Mouse (Mus musculus): ENCODE data around the gene Fgf9. TPM values are rescaled to one million over a fixed set of nuclear protein-coding genes. Genes with fewer than 3 reads are reported as not detected.

The Fgf9 gene
- total RNA-seq, 4 experiments from 2014 or later, result 14.8 to 17.0 (median 16.2) TPM

DNA sequence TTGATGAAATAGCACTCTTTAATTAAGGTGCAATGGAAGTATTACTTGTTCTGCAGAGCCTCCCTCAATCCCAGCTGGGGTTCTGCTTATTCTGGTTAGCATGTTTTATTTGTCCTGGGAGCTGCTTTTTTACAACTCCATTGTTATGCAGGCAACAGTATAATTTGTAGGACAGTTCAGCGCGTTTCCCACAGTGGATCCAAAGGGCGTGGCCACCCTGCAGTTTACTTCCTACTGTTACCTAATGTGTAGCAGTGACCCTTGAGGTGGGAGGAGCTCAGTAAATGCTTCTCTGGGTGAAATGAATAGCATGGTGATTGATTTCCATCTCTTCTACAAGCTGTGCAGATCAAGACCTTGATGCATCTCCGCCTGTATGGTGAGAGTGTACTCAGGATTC is 17.0 kb downstream of the Fgf9 start:
- no peak for DNase-seq (ENCODE audit: low spot score in 2 of 2)

DNA sequence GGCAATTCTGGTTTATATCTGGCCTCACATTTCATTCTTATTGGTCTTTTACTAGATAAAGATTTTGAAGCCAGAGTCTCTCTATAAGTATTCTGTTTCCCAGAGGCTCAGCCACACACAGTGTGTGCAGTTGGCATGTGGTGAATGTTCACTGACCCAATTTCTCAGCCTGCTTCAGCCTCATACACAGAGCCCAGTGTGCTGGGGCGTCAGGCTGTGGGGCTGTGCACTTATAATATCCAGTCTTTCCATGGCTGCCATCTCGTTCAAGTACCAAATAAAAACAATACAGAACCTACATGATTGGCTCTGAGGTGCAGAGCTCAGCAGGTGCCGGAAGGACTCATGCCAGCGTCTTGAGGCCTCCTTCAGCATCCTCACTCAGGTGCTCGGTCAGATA is 19.1 kb downstream of the Fgf9 start:
- no peak for DNase-seq (ENCODE audit: low spot score in 2 of 2)

DNA sequence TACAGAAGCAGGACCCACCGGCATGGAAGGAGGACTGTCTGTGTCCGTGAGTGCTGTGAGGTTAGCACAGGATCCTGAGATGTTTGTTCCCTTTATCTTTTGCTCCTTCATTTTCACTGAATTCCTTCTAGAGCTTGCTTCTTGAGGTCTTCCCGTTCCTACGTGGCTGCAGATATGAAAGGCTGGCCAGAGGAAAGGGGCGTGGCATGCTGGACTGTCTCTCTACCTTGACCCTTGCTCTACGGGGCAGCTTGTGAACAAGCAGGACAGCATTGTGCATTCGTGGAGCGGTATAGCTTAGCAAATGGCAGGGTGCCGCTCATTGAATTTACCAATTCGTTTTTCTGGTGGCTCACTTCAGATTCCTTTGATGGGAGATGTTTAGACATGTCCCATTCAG is 21.0 kb downstream of the Fgf9 start:
- DNase-seq (ENCODE audit: low spot score in 2 of 2), result no peak

- DNase-seq (ENCODE audit: low spot score in 2 of 2), result no peak
These were observed 29.3 kb downstream of the Fgf9 start for GRCm38 (mm10) chr14:58099599-58099998.

GRCm38 (mm10) chr14:58101298-58101697 is 31.0 kb downstream of the Fgf9 start:
- DNase-seq (ENCODE audit: low spot score in 2 of 2), result no peak

DNA sequence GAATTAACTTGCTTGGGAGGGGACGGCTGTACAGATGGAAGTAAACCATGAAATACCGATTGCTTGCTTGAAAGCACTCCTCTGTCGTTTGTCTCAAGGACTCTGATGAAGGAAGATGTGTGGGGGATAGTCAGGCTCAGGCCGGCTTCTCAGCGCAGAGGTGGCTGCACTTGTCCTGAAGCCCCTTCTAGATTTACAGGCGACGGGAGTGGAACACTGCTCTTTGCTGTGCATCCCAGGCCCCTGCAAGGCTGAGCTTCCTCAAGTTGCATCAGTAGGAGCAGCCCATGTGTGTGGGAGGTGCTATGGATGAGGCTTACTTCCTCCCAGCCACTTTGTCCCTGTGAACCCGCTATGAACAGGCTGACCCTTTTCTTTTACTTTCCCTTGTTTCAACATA is 33.9 kb downstream of the Fgf9 start:
- no peak for DNase-seq (ENCODE audit: low spot score in 2 of 2)

DNA sequence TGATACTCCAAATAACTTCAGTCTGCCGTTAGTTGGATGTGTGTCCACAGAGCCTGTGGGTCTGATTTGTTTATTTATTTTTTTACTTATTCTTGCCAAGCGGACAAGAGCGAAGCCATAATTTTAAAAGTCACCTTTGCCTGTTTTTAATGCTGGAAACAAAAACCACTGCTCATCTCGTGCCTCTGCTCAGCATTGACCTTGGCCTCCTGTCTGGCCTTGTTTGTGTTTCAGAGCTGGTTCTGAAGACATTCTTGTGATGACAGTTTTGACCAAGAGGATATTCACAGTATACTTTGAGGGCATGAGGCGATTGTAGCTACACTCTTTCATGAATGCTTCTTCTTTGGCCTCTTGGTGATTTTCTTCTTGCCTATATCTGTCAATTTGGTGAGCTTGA is 35.2 kb downstream of the Fgf9 start:
- no peak for DNase-seq (ENCODE audit: low spot score in 2 of 2)

DNA sequence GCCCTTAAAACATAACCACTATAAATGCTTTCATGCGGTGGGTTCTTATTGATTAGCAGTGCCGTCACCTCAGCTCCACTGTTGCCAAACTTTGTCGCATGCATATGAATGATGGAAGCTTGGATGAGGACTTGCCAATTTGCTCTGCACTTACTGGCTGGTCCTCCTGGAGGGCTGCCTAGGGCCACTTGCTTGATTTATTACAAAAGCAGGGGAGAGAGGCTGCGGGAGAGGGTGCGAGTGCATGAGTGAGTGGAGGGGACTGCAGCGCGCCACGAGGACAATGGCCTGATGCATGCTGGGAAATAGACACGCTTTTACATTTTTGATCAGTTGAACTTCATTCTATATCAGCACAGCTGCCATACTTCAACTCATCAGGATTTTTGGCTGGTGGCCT is 39.3 kb downstream of the Fgf9 start:
- DNase-seq (ENCODE audit: low spot score in 2 of 2), result no peak

DNA sequence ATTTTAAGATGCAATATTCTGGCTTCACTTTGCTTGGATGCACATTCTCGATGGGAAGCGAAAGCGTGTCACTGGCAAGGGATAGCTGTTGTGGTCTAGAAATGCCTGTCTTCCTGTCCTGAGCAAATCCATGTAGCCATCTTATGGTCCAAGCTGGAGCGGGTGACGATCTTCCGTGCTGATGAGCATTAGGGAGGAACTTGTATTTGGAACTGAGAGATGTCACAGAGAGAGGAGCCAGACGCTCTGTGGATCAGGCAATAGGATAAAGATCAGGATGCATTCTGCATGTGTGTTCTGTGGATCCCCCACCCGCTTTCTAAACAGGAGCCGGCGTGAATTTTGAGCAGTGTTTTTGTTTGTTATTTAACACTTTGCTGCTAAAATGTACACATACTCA is 41.2 kb downstream of the Fgf9 start:
- DNase-seq (ENCODE audit: low spot score in 2 of 2), result no peak

- no peak for DNase-seq (ENCODE audit: low spot score in 2 of 2)
These were observed 42.0 kb downstream of the Fgf9 start for GRCm38 (mm10) chr14:58112341-58112740.

DNA sequence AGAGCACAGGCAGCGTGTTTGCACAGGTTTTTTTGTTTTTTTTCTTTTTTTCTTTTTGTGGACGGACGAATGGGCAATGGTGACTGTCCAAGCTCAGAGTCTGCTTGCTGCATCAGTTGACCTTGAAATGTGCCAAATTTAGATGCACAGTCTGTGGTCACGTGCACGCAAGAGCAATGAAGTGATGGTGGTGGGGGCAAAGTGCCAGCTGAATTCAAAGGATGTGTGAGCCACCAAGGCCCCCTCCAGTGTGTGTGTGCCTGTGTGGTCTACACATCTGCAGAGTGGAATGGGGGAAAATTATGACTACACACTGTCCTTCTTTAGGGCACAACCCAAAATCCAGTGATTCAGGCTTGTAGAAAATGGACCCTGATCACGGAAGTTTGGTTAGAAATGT is 42.8 kb downstream of the Fgf9 start:
- DNase-seq (ENCODE audit: low spot score in 2 of 2), result no peak

GRCm38 (mm10) chr14:58114146-58114545 is 43.8 kb downstream of the Fgf9 start:
- DNase-seq (ENCODE audit: low spot score in 2 of 2), result no peak

DNA sequence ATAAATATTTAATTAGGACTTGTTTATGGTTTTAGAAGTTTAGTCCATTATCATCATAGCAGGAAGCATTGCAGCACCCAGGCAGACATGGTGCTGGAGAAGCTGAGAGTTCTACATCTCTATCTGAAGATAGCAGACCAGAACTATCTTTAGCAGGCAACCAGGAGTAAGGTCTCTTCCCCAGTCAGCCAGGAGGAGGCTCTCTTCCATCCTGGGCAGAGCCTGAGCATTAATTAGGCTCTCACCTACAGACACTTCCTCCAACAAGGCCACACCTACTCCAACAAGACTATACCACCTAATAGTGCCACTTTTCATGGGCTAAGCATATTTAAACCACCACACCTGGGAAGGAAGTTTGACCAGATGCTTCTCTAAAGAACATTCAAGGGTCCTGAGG is 54.3 kb downstream of the Fgf9 start:
- no peak for DNase-seq (ENCODE audit: low spot score in 2 of 2)

- no peak for DNase-seq (ENCODE audit: low spot score in 2 of 2)
These were observed 56.2 kb downstream of the Fgf9 start for GRCm38 (mm10) chr14:58126508-58126907.

GRCm38 (mm10) chr14:58139506-58140055 is 69.2 kb downstream of the Fgf9 start:
- no peak for DNase-seq (ENCODE audit: low spot score in 2 of 2)

GRCm38 (mm10) chr14:58149637-58150470 is 79.5 kb downstream of the Fgf9 start:
- no peak for DNase-seq (ENCODE audit: low spot score in 2 of 2)

- no peak for DNase-seq (ENCODE audit: low spot score in 2 of 2)
These were observed 80.1 kb downstream of the Fgf9 start for GRCm38 (mm10) chr14:58150471-58150855.

- DNase-seq (ENCODE audit: low spot score in 2 of 2), result no peak
These were observed 81.8 kb downstream of the Fgf9 start for GRCm38 (mm10) chr14:58152110-58152509.

GRCm38 (mm10) chr14:58153470-58154416 is 83.4 kb downstream of the Fgf9 start:
- no peak for DNase-seq (ENCODE audit: low spot score in 2 of 2)

- DNase-seq (ENCODE audit: low spot score in 2 of 2), result no peak
These were observed 90.3 kb downstream of the Fgf9 start for GRCm38 (mm10) chr14:58160624-58161023.
